Mouse (Mus musculus) layer of hippocampus, adult 18-20 months (tissue): ENCODE results near the gene Pnn. TPM values are rescaled to one million over a fixed set of nuclear protein-coding genes. Genes with fewer than 3 reads are reported as not detected.
"Not testable (repeated sequence)": the region's sequence is repeated elsewhere in the genome, so short reads cannot be mapped to it uniquely, and the experiment has no call there.

ENCODE experiments used
- DNase-seq, 2 experiments: peaks; one replicate each; pipeline ENCODE4 v3.0.0; 2022; ENCODE audit warnings: low spot score in 2 of 2
- long read RNA-seq: library from polyadenylated mRNA; stranded (forward); transcript quantifications from one replicate; pipeline ENCODE4 v2.0.0, GENCODE M21; 2021
- total RNA-seq, 2 experiments: library from RNA; stranded (reverse); gene quantifications; 2 replicates each; pipeline ENCODE4 v1.2.3; 2021

Gene Pnn
- 10 to 100 TPM; 57.2 to 61.0 TPM for total RNA-seq
- long read RNA-seq, transcript Pnn-201 (9 exons, 3,485 nt), result major isoform, 100 of 107 reads
- long read RNA-seq, partial matches to known transcripts, result 2 of 107 reads
- long read RNA-seq, other reads (novel, unspliced or antisense), result 5 of 107 reads

DNA sequence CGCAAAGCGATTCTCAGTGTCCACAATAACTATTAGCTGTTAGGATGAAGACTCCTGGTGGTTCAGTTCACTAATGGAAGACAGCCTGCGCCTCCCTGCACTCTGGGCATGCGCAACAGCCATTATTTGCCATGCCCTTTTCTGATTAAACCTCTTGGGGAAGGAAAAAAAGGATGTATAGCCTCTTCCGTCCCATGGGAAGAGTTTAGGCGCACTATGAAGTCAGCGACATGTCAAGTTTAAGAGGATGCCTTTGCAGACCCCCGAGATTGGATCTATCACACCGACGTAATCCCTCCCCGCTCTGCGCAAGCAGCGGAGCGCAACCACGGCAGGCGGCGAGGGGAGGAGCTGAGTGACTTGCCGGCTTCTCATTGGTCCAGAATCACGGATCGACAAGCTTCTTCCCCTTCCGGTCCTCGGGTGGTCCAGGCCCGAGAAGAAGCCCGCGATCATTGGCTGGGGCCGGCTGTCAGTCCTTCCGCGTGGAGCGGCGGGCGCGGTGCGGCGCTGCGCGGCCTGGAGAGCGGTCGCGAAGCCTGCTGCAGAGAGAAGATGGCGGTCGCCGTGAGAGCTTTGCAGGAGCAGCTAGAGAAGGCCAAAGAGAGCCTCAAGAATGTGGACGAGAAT, at the start of gene Pnn:
Gene Pnn, plus strand, starts transcription at position 437 of the 630 bp plus-strand sequence.
- peak; percentile 98 to 99 for DNase-seq

DNA sequence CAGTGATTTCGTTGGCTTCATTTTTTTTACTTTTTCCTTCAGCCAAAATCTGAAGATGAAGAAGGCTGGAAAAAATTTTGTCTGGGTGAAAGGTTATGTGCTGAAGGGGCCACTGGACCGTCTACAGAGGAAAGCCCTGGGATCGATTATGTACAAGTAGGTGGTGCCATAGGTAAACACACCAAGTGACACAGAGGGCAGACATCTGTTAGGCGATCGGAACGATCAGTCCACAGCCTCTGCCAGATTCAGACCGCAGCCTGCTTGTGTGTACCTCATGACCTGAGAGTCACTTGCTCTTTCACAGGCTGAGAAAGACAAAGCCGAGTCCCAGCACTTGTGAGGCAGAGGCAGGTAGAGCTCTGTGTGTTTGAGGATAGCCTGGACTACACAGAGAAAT, 48.7 kb upstream of the Pnn start:
- no peak for DNase-seq

GRCm38 (mm10) chr12:59019891-59020290, 46.8 kb upstream of the Pnn start:
- DNase-seq, result no peak

- DNase-seq, result no peak
Observed at GRCm38 (mm10) chr12:59021306-59021705, 45.4 kb upstream of the Pnn start.

GRCm38 (mm10) chr12:59032101-59032500, 34.6 kb upstream of the Pnn start:
- DNase-seq, result no peak

DNA sequence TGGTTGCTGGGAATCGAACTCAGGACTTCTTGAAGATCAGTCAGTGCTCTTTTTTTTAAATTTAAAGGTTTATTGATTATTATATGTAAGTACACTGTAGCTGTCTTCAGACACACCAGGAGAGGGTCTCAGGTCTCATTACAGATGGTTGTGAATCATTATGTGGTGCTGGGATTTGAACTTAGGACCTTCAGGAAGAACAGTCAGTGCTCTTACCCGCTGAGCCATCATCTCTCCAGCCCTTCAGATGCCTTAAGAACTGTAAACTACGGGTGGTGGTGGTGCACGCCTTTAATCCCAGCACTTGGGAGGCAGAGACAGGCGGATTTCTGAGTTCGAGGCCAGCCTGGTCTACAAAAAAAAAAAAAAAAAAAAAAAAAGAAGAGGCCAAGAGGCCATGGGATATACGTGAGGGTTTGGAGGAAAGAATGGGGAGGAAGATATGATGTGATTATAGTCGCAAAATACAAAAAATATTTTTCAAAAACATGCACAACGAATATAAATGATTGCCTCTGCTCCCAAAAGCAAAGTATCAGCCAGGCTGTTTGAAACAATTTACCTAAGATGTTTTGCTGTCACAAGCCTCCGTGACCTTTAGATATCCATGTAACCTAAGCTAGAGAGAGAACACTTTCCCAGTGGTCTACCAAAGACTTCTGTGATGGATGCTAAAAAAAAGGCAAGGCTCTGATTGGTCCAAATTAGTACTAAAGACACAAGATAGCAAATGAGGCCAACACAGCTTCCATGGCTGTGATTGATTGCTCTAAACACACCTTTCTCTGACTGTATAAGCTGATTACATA, 27.3 kb upstream of the Pnn start:
- DNase-seq, result no peak

DNA sequence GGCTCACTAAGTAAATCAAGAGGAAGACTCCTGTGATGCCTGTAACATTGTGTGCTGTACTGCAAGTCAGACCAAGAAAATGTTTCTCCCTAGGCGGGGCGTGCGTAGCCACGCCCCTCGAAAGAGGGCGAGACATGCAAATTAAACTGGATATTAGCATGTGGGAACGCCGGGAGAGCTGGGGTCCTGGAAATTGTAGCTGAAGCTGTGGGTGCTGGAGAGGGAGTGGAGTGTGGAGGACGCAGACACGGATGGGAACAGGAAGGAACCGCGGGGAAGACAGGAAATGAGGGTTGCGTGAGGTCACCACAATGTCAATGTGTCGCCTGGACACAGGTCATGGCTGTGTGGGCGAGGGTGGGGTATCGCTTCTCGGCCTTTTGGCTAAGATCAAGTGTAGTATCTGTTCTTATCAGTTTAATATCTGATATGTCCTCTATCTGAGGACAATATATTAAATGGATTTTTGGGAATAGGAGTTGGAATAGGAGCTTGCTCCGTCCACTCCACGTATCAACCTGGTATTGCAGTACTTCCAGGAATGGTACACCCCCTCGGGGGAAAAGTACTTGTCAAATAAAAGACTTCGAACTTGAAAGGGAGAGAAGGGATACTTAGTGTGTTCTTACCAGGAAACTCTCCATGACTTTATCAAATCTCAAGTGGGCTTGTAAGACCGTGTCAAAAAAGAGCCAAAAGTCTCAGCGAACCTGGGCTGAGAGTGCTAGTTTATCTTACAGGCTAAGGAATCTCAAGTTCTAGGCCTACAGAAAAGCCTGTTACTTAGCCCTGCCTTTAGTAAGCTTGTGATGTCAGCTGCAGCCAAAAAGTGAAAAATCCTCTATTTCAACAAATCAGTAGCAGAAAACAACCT, 26.5 kb upstream of the Pnn start:
- no peak for DNase-seq

- DNase-seq, result no peak
Observed at GRCm38 (mm10) chr12:59040851-59041250, 25.8 kb upstream of the Pnn start.

DNA sequence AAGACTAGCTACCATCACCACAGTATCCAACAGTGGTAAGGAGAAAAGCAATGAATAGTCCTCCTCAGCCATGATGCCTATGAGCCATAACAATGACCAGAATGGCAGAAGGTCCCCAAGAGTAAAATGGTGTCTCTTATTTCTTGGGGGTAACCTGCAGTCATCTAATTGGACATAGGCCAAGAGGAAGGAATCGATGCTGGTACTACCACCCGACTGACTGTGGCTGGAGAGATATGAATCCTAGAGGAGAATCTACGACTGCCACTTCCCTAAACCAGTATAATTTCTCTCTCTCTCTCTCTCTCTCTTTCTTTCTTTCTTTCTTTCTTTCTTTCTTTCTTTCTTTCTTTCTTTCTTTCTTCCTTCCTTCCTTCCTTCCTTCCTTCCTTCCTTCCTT, 14.2 kb upstream of the Pnn start:
- no peak for DNase-seq

DNA sequence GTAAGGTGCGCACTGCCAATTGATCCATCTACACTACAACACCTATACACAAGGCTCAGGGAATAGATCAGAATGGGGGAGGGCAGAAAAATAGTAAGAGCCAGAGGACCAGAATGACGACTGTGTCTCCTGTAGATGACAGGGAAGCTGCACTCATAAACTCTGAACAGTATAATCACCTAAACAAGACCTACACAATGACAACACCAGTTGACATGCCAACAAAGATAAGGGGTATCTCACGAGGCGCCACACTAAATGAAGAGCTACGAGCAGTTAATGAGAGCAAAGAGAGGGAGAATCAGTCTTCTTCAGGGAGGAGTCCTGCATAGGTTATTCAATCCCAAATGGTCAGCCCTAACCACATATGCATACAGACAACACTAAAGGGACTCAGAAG, 13.5 kb upstream of the Pnn start:
- DNase-seq, result no peak

- DNase-seq, result no peak
Observed at GRCm38 (mm10) chr12:59053976-59054375, 12.7 kb upstream of the Pnn start.

GRCm38 (mm10) chr12:59055196-59055850, 11.4 kb upstream of the Pnn start:
- no peak for DNase-seq

GRCm38 (mm10) chr12:59056222-59056621, 10.5 kb upstream of the Pnn start:
- DNase-seq, result no peak

- DNase-seq, result not testable (repeated sequence)
Observed at GRCm38 (mm10) chr12:59058242-59058641, 8.4 kb upstream of the Pnn start.

GRCm38 (mm10) chr12:59060322-59060721, 6.4 kb upstream of the Pnn start:
- no peak for DNase-seq

DNA sequence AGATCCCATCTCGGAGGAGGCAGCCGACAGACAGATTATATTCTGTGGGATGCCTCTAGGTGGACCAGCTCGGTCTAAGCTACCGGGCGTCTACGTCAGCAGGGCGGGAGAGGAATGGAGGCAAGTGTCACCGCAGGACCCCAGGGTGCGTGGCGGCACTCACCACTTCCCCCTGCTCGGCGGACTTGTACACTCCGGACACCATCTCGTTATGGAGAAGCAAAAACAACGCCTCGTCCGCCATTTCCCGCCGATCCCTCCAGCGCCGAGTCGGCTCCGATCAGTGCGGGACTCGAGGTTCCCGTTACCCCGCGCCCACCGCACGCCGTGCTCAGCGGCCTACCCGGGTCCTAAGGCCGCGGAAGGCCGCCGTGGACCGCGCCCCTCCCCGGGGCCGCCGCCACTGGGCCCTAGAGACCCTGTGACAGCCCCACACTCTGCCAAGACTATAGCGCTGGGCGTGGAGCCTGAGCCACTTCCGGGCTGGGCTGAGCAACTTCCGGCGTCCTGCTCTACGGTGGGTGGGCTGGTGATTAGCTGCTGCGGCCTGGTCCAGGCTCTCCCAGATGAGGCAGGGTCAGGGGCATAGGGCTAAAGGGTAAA, 5.6 kb upstream of the Pnn start, which contains the start of gene Trappc6b:
Gene Trappc6b, minus strand, starts transcription at position 480 of the 603 bp plus-strand sequence.
- DNase-seq, result peak; percentile 76 to 84

GRCm38 (mm10) chr12:59064837-59065236, 1.8 kb upstream of the Pnn start:
- no peak for DNase-seq

GRCm38 (mm10) chr12:59065776-59066175, 908 bp upstream of the Pnn start:
- DNase-seq, result no peak

DNA sequence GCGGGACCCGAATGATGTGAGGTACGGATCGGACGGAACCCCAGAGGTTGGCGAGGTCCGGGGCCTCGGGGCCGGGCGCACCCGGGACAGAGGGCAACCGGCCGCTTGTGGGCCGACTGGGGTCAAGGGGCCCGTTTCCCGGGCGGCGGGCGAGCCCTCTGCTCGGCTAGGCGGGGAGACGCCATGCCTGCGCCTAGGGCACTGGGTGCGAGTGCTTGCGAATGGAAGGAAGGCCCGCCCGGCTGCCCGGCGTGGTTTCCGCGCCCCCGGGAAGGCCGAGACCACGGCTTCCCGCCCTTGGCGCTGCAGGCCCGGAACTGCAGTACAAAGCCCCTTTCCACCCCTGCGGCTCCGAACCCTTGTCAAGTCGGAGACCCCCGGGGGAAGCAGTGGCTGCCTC, 411 bp downstream of the Pnn start:
- DNase-seq, result no peak

GRCm38 (mm10) chr12:59068791-59069190, 2.1 kb downstream of the Pnn start:
- DNase-seq, result no peak
